Mouse (Mus musculus): ENCODE measurements around the gene Kcnq4.

The Kcnq4 gene

DNA sequence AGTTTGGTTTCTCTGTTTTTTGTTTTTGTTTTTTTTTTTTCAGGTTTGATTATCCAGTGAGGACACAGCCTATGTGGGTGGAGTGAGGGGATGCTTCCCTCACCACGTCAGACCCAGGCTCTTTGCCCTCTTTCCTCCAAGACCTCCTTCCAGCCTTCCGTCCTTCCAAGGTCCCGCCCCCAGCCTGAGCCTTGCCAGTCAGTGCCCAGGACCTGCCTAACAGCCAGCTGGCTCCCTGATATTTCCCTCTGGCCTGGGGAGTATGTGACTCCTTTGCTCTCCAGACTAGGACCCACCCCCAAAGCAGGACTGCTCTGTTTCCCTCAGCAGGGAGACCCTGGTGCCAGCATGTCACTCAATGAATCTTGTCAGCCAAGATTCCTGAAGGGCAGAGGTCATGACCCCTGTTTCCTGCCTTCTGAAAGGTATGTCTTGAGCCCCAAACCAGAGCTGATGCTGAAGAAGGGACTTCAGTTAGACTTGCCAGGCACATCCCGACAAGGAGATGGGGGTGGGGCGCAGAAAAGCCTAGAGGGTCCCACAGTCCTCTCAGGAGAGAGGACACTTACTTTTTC lies 22.8 kb downstream of the Kcnq4 start:
- DNase-seq (ENCODE audit: low read depth) = no peak

DNA sequence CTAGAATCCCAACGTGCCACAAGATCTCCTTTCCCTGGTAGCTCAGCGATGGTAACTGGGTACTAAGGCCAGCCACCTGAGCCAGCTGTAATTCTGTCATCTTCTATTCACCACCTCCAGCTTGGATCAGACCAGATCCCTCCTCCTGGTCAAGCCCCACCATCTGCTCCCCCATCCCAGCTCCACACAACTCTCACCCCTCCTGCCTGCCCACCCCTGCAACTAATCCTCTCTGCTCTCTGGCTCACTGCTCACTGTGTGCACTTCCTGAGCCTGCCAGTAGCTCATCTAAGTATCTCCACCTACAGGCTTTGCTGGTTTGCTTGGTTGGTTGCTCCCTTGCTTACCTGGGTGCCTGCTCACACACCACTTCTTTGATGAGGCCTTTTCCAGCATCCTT lies 26.8 kb downstream of the Kcnq4 start:
- DNase-seq (ENCODE audit: low read depth) = no peak

DNA sequence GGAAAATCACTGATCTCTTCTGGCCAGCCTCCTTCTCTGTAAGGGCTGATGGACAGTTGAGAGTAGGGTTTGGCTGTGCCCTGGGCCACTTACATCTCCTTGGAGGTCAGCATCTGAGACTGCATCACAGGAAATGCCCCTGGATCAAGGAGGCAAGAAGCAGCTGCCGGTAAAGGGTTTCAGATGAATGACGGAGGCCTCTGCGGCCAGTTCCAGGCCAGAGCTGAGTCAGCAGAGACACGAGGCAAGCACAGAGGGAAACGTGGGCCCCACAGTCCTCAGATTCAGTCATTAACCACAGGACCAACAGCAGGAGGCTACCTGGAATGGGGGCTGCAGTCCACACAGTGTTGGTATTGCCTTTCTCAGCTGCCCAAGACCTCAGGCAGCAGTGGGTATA lies 29.3 kb downstream of the Kcnq4 start:
- DNase-seq (ENCODE audit: low read depth) = no peak

DNA sequence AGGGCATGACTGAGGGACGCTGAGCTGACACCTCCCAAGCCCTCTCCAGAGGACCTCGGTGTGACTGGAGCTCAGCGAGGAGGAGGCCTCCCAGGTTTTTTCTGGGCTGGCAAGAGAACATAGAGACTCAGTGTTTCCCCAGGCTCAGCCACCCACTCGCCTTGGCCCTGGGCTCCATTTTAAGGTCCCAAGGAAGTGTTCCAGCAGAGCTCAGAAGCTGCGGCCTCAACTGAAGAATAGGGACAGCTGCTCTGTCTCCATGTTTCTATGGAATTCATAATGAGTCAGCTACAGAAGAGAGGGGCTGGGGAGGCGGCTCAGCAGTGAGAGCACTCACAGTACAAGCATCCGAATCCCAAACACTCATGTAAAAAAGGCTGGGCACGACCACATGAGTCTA lies 30.8 kb downstream of the Kcnq4 start:
- DNase-seq (ENCODE audit: low read depth) = no peak

DNA sequence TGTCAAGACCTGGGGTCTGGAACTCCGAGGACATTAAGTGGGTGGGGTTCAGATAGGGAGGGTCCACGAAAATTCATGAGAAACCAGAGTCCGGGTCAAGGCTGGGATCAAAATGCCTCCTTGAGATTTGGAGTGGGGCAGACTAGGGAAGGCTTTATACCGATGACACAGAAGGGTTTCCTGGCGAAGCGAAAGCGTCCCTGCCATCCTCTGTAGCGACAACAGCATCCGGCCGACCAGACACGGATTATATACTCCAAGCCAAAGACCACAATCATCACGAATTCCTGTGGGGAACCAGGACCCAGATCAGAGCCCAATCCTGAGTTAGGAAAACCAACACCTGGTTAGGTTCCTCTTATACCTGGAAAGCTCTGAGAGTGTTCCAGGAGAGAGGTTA lies 31.6 kb downstream of the Kcnq4 start:
- no peak for DNase-seq (ENCODE audit: low read depth)

DNA sequence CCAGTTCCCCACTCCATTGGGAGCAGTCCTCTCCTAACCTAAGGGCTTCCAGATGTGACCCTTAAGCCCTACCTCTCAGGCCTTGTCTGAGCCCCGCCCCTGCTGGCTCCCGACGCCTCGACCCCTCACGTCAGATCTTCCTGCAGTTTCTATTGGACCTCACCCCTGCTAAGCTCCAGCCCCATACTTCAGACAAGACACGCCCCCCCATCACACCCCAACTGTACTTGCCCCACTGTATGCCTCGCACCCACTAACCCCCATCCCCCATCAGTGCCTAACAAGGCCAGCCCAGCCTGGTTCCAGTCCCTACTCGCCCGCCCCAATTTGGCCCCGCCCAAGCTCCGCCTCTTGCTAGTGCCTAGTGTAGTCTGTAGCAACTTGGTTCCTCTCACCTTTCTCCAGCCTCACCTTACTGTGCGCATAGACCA lies 32.3 kb downstream of the Kcnq4 start:
- no peak for DNase-seq (ENCODE audit: low read depth)

DNA sequence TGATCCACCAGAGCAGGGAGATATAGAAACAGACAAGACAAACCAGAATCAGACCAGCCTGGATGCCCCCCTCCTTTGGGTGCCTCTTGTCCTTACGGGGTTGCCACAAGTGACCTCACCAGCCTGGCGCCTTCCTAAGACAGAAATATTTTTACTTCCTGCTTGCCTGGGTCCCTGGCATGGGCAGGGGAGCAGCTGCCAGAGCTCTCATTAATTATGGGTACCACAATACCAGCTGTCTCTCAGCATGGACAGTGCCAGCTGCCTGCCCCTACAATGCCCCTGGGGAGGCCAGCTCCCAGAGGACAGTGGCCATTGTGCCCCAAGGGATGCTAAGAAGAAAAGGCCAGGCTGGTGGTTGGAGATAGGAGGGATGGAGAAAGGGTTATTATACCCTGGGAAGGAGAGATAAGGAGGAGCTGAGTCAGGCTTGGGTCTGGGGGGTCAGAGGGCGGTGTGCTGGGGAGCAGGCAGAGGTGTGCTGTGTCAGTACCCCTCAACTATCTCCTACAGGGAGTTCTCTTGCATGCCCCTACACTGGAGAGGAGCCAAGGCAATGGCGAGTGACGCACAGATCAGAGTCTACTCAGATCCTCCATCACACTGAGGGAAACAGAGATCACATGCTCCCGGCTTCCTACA lies 34.4 kb downstream of the Kcnq4 start:
- no peak for DNase-seq (ENCODE audit: low read depth)

DNA sequence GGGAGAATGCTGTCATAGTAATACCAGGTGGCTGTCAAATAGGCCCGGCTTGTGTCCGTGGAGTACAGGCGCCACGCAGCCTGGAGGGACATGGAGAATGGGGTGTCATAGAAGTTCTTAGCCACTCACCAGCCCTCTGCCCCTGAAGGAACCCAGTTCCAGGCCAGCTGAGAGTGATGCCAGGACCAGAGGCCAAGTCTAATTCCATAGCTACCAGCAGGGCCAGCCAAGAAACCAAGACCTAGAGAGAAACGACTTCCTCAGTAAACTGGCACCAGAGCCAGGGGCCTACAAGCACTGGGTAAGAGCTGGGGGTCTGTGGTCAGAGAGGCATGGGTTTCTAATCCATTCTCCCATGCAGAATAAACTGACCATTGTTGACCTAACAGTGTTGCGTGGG lies 35.4 kb downstream of the Kcnq4 start:
- no peak for DNase-seq (ENCODE audit: low read depth)

DNA sequence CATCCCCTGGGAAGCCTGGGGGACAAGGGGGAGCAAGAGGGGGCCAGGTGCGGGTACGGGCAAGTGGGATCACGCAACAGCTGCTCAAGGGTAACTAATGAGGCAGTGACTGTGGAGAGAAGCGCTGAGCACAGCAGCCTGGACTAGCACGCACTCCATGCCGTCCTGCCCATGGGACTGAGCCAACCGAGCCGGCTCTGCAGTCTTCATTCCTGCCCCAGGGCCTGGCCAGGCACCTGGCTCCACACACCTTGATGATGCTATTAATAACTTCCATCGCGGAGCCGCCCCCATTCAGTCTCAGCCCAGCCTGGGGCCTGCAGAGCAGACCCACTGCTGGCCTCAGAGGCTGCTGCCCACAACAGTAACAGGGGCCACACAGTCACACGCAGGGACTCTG lies 36.2 kb downstream of the Kcnq4 start:
- DNase-seq (ENCODE audit: low read depth) = no peak

DNA sequence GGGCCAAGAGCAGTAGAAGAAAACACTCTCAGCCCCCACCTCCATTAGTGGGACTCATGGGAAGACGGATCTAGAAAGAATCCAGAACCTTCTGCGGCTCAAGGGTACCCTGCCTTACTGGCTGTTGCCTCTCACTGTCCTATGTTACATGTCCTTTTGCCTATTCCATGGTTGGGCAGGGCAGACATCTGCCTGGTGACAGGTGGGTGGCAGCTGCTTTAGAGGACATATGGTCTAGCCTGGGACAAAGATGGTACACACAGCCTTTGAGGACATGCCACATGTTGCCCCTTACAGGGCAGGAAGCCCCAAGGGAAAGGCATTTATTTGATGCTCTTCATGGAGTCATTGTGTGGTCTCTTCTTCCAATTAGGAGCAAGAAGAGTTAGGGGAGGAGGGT lies 45.9 kb downstream of the Kcnq4 start:
- no peak for DNase-seq (ENCODE audit: low read depth)

DNA sequence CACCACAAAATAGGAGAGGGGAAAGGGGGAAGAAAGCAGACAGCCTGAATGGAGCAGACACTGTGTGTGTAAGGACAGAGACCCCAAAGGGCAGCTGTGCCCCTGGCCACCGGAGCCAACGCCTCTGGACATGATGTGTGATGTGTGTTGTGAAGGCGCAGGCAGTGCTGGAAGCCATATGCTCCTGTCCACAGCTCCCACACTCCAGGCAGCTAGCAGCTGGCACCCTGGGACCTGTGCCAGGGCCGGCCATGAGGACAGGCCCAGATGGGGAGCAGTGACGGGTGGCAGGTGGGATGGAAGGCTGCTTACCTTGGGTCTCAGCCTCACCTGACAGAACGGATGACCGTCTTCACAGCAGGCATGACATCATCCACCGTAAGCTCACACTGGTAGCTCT lies 46.4 kb downstream of the Kcnq4 start:
- no peak for DNase-seq (ENCODE audit: low read depth)

DNA sequence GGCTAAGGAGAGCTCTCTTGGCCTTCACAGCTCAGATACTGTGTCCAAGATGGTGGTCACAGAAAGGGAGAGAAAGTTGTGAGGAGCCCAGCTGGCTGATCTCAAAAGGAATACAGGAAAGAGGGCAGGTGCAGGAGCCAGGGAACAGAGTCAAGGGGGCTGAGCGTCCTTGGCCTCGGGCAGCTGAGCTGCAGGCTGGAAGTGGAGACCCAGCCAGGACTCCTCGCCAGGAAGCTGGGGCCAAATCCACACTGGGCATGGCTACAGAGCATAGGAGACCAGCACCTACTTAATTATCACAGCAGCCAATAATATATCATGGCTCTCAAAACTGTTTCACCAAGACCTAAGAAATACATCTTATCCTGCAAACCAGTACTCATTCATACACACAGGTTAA lies 47.2 kb downstream of the Kcnq4 start:
- DNase-seq (ENCODE audit: low read depth) = no peak

DNA sequence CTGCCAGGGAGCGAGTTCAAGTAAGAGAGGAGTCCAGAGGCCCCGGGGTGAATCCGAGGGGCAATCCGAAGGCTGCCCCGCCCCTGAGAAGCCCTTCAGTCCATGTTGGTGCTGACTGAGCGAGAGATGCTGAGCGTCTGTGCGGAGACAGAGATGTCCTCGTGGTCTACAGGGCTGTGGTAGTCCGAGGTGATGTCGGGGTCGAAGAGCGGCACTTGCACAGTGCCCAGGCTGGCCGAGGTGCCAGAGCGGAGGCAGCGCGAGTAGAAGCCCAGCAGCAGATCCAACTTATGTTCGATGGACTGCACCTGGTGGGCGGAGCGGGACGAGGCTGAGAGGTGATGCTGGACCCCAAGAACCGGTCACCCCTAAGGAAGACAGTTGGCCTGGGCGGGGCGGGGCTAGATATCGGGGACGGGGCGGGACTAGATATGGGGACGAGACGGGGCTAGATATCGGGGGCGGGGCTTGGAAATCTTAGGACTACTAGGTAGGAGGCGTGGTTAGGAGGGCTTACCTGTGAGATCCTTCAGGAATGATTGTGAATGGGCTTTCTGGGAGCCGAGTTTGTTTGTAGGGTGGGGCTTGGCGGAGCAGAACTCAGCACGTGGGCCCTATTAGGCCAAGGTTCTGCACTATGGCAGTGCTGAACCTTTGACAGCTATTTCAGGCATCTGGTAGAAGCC lies 50.5 kb downstream of the Kcnq4 start:
- no peak for DNase-seq (ENCODE audit: low read depth)

DNA sequence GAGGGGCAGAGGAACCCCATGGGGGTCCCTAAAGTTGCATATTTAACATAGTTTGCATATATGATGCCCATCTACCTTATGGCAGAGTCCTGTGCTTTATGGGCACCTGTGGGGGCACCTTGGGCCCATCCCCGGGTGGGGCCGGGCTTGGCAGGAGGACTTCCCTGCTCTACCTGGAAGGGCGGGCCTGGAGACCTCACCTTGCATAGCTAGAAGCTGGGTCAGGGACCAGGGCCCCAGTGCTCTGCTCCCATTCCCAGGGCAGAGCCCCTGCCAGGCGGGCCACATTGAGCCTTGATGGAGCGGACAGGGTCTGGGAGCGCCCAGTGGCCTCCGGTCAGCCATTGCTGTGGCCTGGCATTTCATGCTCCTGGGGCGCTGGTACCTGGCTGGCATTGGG lies 51.1 kb downstream of the Kcnq4 start:
- no peak for DNase-seq (ENCODE audit: low read depth)

DNA sequence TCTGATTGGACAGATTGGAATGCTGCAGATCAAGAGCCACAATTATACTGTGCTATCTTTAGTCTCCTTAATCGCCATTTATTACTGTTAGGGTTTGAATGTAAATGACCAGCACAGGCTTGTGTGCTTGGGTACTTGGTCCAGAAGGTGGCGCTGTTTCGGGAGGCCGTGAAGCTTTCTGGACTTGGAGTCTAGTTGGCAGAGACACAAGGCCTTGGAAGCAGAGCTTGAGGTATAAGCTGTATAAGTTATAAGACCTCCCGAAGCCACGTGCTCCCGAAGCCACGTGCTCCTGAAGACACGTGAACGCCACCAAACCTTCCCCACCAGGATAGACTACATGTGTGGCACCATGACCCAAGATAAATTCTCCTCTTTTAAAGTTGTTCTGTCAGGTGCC lies 55.7 kb downstream of the Kcnq4 start:
- DNase-seq (ENCODE audit: low read depth) = no peak

DNA sequence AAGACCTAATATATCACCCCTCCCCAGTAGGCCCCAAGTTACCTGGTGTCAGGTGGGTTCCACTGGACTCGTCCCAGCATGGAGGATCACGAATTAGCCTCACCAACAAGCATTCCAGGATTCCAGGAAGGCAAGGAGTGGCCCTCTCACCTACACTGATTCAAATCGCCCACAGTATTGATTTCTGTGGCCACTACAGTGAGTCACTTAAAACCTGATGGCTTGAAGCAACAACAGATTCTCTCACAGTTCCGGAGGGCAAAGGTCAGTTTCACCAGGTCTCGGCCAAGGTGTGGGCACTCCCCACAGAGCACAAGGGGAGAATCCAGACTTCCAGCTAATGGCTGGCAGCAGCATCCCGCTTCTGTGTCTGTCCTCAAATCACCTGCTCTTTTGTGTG lies 59.1 kb downstream of the Kcnq4 start:
- no peak for DNase-seq (ENCODE audit: low read depth)

DNA sequence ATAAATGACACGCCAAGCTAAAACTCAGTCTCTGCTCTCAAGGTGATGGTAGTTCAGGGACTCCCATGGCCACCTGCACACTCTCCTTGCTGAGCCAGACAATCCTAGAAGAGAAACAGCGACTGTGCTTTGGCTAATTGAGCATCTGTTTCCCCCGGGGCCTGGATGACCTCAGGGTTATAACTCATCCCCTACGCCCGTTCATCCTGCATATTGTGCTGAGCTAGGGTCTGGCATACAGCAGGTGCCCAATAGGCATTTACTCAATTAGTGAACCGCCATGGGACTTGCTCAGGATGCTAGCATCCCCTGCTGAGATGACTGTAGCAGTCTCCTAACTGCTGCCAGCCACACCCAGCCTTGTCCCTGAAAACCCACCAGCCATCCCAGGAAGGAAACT lies 61.1 kb downstream of the Kcnq4 start:
- DNase-seq (ENCODE audit: low read depth) = no peak

DNA sequence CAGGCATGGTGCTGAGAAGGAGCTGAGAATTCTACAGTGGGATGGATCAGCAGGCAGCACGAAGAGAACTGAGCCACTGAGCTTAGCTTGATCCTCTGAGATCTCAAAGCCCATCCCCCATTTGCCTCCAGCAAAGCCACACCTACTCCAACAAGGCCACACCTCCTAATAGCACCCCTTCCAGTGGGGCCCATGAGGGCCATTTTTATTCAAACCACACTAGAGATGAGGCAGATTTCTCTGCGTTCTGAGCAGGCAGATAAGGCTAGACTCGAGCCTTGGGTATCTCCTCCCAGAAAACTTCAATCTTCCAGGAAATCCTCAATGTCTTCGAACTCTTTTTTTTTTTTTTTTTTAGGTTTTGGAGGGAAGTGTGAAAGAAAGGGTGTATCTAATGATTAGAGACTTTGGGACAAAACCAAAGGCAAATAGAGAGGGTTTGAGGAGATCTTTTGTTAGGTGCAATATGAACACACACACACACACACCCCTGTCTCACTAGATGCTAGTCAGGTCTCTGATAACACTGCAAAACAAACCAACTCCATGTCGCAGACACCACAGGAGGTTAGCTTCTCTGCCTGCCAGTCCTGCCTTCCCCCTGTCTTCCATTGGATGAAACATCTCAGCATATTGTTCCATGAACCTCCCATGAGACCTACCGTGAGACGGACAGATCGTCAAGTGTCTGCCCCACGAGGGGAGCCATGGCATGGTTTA lies 65.0 kb downstream of the Kcnq4 start:
- DNase-seq (ENCODE audit: low read depth) = no peak

DNA sequence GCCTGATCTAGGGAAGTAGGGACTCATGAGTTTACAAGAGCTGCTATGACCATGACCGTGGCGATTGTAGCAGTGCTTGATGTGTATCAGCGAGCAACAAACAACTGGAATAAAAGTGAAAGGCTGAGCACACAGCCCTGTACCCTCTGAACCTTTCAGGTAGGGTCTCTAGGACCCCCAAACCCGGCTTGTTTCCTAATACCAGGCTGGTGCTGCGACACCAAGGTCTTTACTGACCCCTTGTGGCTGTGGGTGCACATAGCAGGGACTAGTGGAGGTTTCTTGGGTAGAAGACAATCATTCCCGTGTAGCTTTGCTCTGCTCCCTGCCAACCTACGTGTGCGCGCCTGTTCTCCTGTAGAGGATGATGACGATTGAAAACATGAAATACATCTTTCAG lies 66.2 kb downstream of the Kcnq4 start:
- no peak for DNase-seq (ENCODE audit: low read depth)

DNA sequence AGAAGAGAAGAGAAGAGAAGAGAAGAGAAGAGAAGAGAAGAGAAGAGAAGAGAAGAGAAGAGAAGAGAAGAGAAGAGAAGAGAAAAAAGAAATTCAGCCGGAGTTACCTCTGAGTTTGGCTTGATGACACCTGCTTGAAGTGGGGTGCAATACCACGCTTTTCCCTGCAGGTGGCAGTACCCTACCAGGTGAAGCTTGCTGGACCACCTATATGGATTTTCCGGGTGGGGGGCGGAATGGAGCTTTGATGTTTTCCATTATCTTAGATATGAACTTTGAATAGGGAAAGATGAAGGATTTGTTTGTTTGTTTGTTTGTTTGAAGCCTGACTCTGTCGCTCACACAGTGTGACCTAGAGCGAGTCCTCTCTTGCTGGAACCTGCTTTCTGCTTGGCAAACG lies 67.5 kb downstream of the Kcnq4 start:
- no peak for DNase-seq (ENCODE audit: low read depth)

DNA sequence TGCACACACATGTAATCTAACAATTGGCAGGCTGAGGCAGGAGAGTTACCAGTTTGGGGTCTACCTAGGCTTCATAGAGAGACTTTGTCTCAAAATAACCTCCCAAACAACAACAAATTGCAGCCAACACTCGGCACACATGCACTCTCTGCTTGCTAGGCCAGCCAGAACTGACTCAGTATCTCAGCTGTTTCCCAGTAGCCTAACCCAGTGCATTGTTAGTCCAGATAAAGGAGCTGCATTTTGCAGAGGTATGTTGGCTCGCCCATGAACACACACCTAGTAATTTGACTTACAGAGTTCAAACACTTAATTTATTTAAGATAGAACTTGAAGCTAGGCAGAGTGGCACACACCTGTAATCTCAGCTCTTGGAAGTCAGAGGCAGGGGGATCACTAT lies 72.8 kb downstream of the Kcnq4 start:
- no peak for DNase-seq (ENCODE audit: low read depth)

DNA sequence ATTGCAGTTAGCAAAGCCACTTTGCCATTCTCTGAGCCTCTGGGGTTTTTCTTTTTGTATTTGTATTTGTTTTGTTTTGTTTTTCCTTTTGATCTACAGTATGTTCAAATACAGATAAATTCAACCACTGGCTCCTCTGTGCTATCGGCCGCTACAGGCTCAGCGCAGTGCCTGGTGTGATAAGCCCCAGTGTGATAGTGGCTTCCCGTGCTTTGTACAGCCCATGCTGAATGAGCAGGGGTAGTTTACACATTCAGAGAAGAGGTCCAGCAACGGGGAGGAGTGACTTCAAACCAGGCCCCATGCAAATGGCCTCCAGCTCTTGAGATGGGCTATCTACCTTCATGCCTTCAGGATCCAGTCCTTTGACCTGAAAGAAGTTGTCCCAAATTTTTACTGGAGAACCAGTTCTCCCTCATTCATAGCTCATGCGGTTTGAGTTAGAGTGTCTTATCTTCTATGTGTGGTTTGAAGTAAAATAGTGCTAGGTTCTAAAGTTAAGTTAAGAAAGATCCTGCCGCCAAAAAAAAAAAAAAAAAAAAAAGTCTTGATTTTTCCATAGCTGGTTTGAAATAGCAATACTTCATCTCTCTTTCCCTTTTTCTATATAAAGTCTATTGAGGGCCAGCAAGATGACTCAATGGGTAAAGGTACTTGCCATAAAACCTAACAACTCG lies 73.5 kb downstream of the Kcnq4 start:
- DNase-seq (ENCODE audit: low read depth) = no peak

DNA sequence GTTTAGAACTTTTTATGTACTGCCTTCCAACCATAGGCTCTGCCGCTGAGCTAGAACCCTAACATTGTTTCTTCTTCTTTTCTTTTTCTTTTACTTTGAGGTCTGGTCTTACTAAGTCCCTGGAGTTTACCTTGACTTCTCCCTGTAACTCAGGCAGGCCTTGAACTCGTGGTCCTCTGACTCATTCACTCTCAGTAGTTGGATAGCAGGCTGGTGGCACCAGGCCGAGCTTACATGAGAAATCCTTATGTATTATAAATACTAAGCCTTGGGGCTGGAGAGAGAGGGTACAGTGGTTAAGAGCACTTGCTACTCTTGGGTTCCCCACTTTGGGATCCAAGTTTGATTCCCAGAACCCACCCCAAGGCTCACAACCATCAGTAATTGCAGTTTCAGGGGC lies 74.8 kb downstream of the Kcnq4 start:
- no peak for DNase-seq (ENCODE audit: low read depth)

Data from fibroblast of lung, adult 2 months (primary cell).